10 mouse cellular contexts compared by ENCODE assay signal in genomic region chr5:89543476-89543875, GRCm38 (mm10). TPM values are rescaled to one million over a fixed set of nuclear protein-coding genes. Genes with fewer than 3 reads are reported as not detected.
DNase-seq lines count a peak whose midpoint lies in the region; ATAC-seq and TF ChIP-seq lines count a peak whose summit lies in the region.
"Had no signal": no experiment of that assay in that cellular context is flagged by ENCODE, and none has a peak within 500 bp of the region (broad histone marks: within the 10 kb centered on the region; RNA-seq: fewer than 3 reads in every experiment).

No protein-coding gene starts in this region.

- no peaks in the 10 kb centered on the region for H3K4me1 ChIP-seq in hindbrain, embryonic 10.5 days (replicated peaks)
- H3K4me1 ChIP-seq in hindbrain, embryonic 16.5 days (ENCODE audit: control insufficient read depth, insufficient read depth, low read depth, low read length) = no peaks in the 10 kb centered on the region
- no peaks in the 10 kb centered on the region for H3K4me1 ChIP-seq in kidney, postnatal 0 days (replicated peaks; ENCODE audit: insufficient read depth, low read length)
- H3K4me1 ChIP-seq in limb, embryonic 13.5 days = no peaks in the 10 kb centered on the region
- H3K4me1 ChIP-seq in neural tube, embryonic 15.5 days = no peaks in the 10 kb centered on the region
- H3K4me1 ChIP-seq: liver, embryonic 13.5 days had no signal

- peak; percentile 79 for TF ChIP-seq CTCF in kidney, postnatal 0 days (IDR thresholded peaks at IDR 0.05; ENCODE audit: low read depth)

- no peaks in the 10 kb centered on the region for H3K36me3 ChIP-seq in hindbrain, embryonic 10.5 days
- H3K36me3 ChIP-seq in hindbrain, embryonic 16.5 days (ENCODE audit: control insufficient read depth, insufficient read depth, low read length) = no peaks in the 10 kb centered on the region
- no peaks in the 10 kb centered on the region for H3K36me3 ChIP-seq in kidney, postnatal 0 days (ENCODE audit: insufficient read depth, low read length)
- no peaks in the 10 kb centered on the region for H3K36me3 ChIP-seq in limb, embryonic 13.5 days
- H3K36me3 ChIP-seq in neural tube, embryonic 15.5 days = no peaks in the 10 kb centered on the region
- H3K36me3 ChIP-seq: G1E; liver, embryonic 13.5 days had no signal

- no peak overlapping the region for H3K4me2 ChIP-seq in hindbrain, embryonic 16.5 days (ENCODE audit: low read length)
- H3K4me2 ChIP-seq in kidney, postnatal 0 days (ENCODE audit: low read length) = no peak overlapping the region
- H3K4me2 ChIP-seq in limb, embryonic 13.5 days (replicated peaks) = no peak overlapping the region
- no peak overlapping the region for H3K4me2 ChIP-seq in neural tube, embryonic 15.5 days
- H3K4me2 ChIP-seq: liver, embryonic 13.5 days had no signal

- no peaks in the 10 kb centered on the region for H3K9me3 ChIP-seq in hindbrain, embryonic 10.5 days
- no peaks in the 10 kb centered on the region for H3K9me3 ChIP-seq in hindbrain, embryonic 16.5 days (ENCODE audit: control insufficient read depth, low read length)
- no peaks in the 10 kb centered on the region for H3K9me3 ChIP-seq in kidney, postnatal 0 days (replicated peaks; ENCODE audit: low read length)
- no peaks in the 10 kb centered on the region for H3K9me3 ChIP-seq in limb, embryonic 13.5 days
- H3K9me3 ChIP-seq in neural tube, embryonic 15.5 days (replicated peaks) = no peaks in the 10 kb centered on the region
- H3K9me3 ChIP-seq: liver, embryonic 13.5 days had no signal

- WGBS in hindbrain, embryonic 10.5 days = 38% methylated on average over 2 of the region's 2 CpGs
- WGBS in hindbrain, embryonic 16.5 days = 45% methylated on average over 2 of the region's 2 CpGs
- WGBS in kidney, postnatal 0 days = 43% methylated on average over 2 of the region's 2 CpGs
- 32% methylated on average over 2 of the region's 2 CpGs for WGBS in limb, embryonic 13.5 days
- 39% methylated on average over 2 of the region's 2 CpGs for WGBS in neural tube, embryonic 15.5 days

- DNase-seq in hindbrain, embryonic 10.5 days (ENCODE audit: low spot score) = peak; percentile 68
- peak; percentile 16 for DNase-seq in cerebellum, adult 8-10 months
- peak; percentile 69 for DNase-seq in kidney, postnatal 0 days (ENCODE audit: low spot score)
- DNase-seq: liver, embryonic 13.5 days had no signal

- no peak overlapping the region for H3K9ac ChIP-seq in hindbrain, embryonic 16.5 days (ENCODE audit: low read depth, low read length)
- no peak overlapping the region for H3K9ac ChIP-seq in kidney, postnatal 0 days (ENCODE audit: low read depth, low read length)
- H3K9ac ChIP-seq in limb, embryonic 13.5 days = no peak overlapping the region
- no peak overlapping the region for H3K9ac ChIP-seq in neural tube, embryonic 15.5 days (replicated peaks)
- H3K9ac ChIP-seq: liver, embryonic 13.5 days had no signal

- H3K27me3 ChIP-seq in hindbrain, embryonic 10.5 days (ENCODE audit: insufficient read depth, poor library complexity, severe bottlenecking) = no peaks in the 10 kb centered on the region
- no peaks in the 10 kb centered on the region for H3K27me3 ChIP-seq in hindbrain, embryonic 16.5 days (replicated peaks; ENCODE audit: control insufficient read depth, insufficient read depth, low read length)
- no peaks in the 10 kb centered on the region for H3K27me3 ChIP-seq in kidney, postnatal 0 days (ENCODE audit: insufficient read depth, low read length)
- no peaks in the 10 kb centered on the region for H3K27me3 ChIP-seq in limb, embryonic 13.5 days
- no peaks in the 10 kb centered on the region for H3K27me3 ChIP-seq in neural tube, embryonic 15.5 days (replicated peaks)
- H3K27me3 ChIP-seq: liver, embryonic 13.5 days had no signal

- H3K4me3 ChIP-seq in hindbrain, embryonic 10.5 days = no peak overlapping the region
- H3K4me3 ChIP-seq in hindbrain, embryonic 16.5 days (ENCODE audit: low read length) = no peak overlapping the region
- no peak overlapping the region for H3K4me3 ChIP-seq in kidney, postnatal 0 days (replicated peaks; ENCODE audit: low read depth, low read length)
- H3K4me3 ChIP-seq in limb, embryonic 13.5 days = no peak overlapping the region
- H3K4me3 ChIP-seq in neural tube, embryonic 15.5 days (replicated peaks) = no peak overlapping the region
- H3K4me3 ChIP-seq: liver, embryonic 13.5 days had no signal

- ATAC-seq in hindbrain, embryonic 16.5 days = no peak
- ATAC-seq in frontal cortex, adult (ENCODE audit: low TSS enrichment) = peak; percentile 100
- ATAC-seq in kidney, postnatal 0 days (replicated peaks; ENCODE audit: low FRiP score, low read depth) = 0 out of 2 replicates have a peak, but pooled peaks have one; percentile 52
- ATAC-seq in limb, embryonic 13.5 days (ENCODE audit: low FRiP score, low read depth) = peak; percentile 71
- ATAC-seq in neural tube, embryonic 15.5 days (ENCODE audit: low FRiP score) = peak; percentile 63; the same call in 1 of the 2 replicates
- ATAC-seq in erythroid progenitor cell, adult 5-6 weeks (replicated peaks; ENCODE audit: low FRiP score, poor library complexity, severe bottlenecking) = no peak

- H3K27ac ChIP-seq in hindbrain, embryonic 10.5 days = no peak overlapping the region
- H3K27ac ChIP-seq in hindbrain, embryonic 16.5 days (ENCODE audit: low read depth, low read length) = no peak overlapping the region
- H3K27ac ChIP-seq in kidney, postnatal 0 days = no peak overlapping the region
- H3K27ac ChIP-seq in limb, embryonic 13.5 days = no peak overlapping the region
- no peak overlapping the region for H3K27ac ChIP-seq in neural tube, embryonic 15.5 days (replicated peaks)
- H3K27ac ChIP-seq: liver, embryonic 13.5 days had no signal

RNA-seq across cellular contexts. Expression of gene Npffr2, which starts 16.2 kb away (rescaled TPM):
- 0.48 and 0.76 TPM in 2 replicates for polyA plus RNA-seq in hindbrain, embryonic 10.5 days (2016; fragmentation: Nextera tagmentation; extraction: Ambion mirVana)
- 0.25 and 0.36 TPM in 2 replicates for polyA plus RNA-seq in hindbrain, embryonic 16.5 days (2015; fragmentation: Nextera tagmentation; extraction: Ambion mirVana)
- polyA plus RNA-seq in kidney, postnatal 0 days (2015; fragmentation: Nextera tagmentation; extraction: Ambion mirVana) = 0.11 TPM in 1 of 2 replicates, not detected in the other
- polyA plus RNA-seq in limb, embryonic 13.5 days (2015; fragmentation: Nextera tagmentation; extraction: Ambion mirVana) = 0.09 TPM in 1 of 2 replicates, not detected in the other
- polyA plus RNA-seq in neural tube, embryonic 15.5 days (2015; fragmentation: Nextera tagmentation; extraction: Ambion mirVana) = 0.42 and 0.69 TPM in 2 replicates
- total RNA-seq in erythroid progenitor cell, adult 5-6 weeks (2015; ENCODE audit: low replicate concordance) = not detected in 2 replicates
- not detected in 2 replicates for total RNA-seq in erythroid progenitor cell, adult 5-6 weeks (2017; ENCODE audit: low replicate concordance)
- polyA plus RNA-seq: G1E; liver, embryonic 13.5 days had no signal

Comparison
In these comparisons a context has a peak if more than half of its experiments do, and no peak if none do; other contexts are left out.
1. DNase-seq: peak in every context shown above with its lines; median percentile 69 in kidney, postnatal 0 days; 68 in hindbrain, embryonic 10.5 days; 16 in cerebellum, adult 8-10 months.
2. ATAC-seq: peak in frontal cortex, adult (single experiment), kidney, postnatal 0 days (single experiment), limb, embryonic 13.5 days (single experiment) and neural tube, embryonic 15.5 days (single experiment); none in hindbrain, embryonic 16.5 days (single experiment) and erythroid progenitor cell, adult 5-6 weeks (single experiment).